Mouse (Mus musculus) lung, embryonic 14.5 days (tissue): ENCODE results near the gene Pnkp. TPM values are rescaled to one million over a fixed set of nuclear protein-coding genes. Genes with fewer than 3 reads are reported as not detected.
A peak's percentile ranks its signal among the peaks of the same experiment; 100 is the strongest.

Experiments used
- ATAC-seq: fragments of 200-750 bp; cut with Nextera tagmentation; 2 replicates; pipeline ENCODE4 v1.8.0; 2017; ENCODE audit warnings: mild to moderate bottlenecking, moderate TSS enrichment, moderate library complexity; ENCODE audit not compliant: insufficient read depth
- DNase-seq: peaks from one replicate; pipeline ENCODE4 v3.0.0-alpha.2; 2015
- H3K27ac ChIP-seq: fragments of 300-500 bp; sonication (generic); 2 replicates; pipeline ENCODE4 v1.5.1; 2014; ENCODE audit warnings: low read depth, mild to moderate bottlenecking, moderate library complexity
- H3K27me3 ChIP-seq: fragments of 300-500 bp; sonication (generic); 2 replicates; pipeline ENCODE4 v1.6.1; 2014; ENCODE audit warnings: low read length, control low read depth; ENCODE audit not compliant: insufficient read depth
- H3K36me3 ChIP-seq: fragments of 300-500 bp; sonication (generic); 2 replicates; pipeline ENCODE4 v1.6.1; 2014; ENCODE audit warnings: control low read depth; ENCODE audit not compliant: insufficient read depth
- H3K4me1 ChIP-seq: fragments of 300-500 bp; sonication (generic); 2 replicates; pipeline ENCODE4 v1.6.1; 2014; ENCODE audit warnings: antibody characterized with exemption, control low read depth; ENCODE audit not compliant: insufficient read depth
- H3K4me2 ChIP-seq: fragments of 300-500 bp; sonication (generic); 2 replicates; pipeline ENCODE4 v1.6.1; 2014; ENCODE audit warnings: mild to moderate bottlenecking
- H3K4me3 ChIP-seq: fragments of 300-500 bp; sonication (generic); 2 replicates; pipeline ENCODE4 v1.5.1; 2014; ENCODE audit warnings: low read depth, low read length
- H3K9ac ChIP-seq: fragments of 300-500 bp; sonication (generic); 2 replicates; pipeline ENCODE4 v1.6.1; 2014
- H3K9me3 ChIP-seq: fragments of 300-500 bp; sonication (generic); 2 replicates; pipeline ENCODE4 v1.6.1; 2016; ENCODE audit warnings: low read depth, low read length, control low read depth
- CTCF ChIP-seq: IDR thresholded peaks from 2 replicates; pipeline ENCODE4 v1.5.1; 2016; ENCODE audit warnings: antibody characterized with exemption, low read depth
- WGBS: fragments of 180-500 bp; shearing (Covaris S2); extraction: QIAGEN DNeasy Blood & Tissue Kit; methylation state at CpG from one replicate; pipeline ENCODE4 v1.1.7; 2014; 5-methylcytosine and 5-hydroxymethylcytosine counted together
- polyA plus RNA-seq: library from polyadenylated mRNA; unstranded; fragments of >200 nt; fragmentation: Nextera tagmentation; extraction: Ambion mirVana; gene quantifications from 2 replicates; pipeline ENCODE4 v1.2.1, GENCODE M21; 2014

Pnkp gene
- polyA plus RNA-seq, 1 experiment from 2014 or later = 30.7 TPM

GRCm38 (mm10) chr7:44839491-44840191 is 17.3 kb upstream of the Pnkp start:
- Histone ChIP-seq H3K27me3 (peaks cover 15% of the 10 kb centered on the region), H3K36me3 (peaks cover 40% of the 10 kb centered on the region), H3K27ac (no peak overlapping the region), H3K4me2 (peak overlapping the region; percentile 59), H3K4me1 (no peaks in the 10 kb centered on the region), H3K9ac (peak overlapping the region; percentile 27), H3K4me3 (peak overlapping the region; percentile 30), H3K9me3 (no peaks in the 10 kb centered on the region)
- no peak for TF ChIP-seq CTCF
- DNase-seq (peak; percentile 66), ATAC-seq (peak; percentile 58)
- WGBS = 1% methylated on average over 58 of the region's 58 CpGs

DNA sequence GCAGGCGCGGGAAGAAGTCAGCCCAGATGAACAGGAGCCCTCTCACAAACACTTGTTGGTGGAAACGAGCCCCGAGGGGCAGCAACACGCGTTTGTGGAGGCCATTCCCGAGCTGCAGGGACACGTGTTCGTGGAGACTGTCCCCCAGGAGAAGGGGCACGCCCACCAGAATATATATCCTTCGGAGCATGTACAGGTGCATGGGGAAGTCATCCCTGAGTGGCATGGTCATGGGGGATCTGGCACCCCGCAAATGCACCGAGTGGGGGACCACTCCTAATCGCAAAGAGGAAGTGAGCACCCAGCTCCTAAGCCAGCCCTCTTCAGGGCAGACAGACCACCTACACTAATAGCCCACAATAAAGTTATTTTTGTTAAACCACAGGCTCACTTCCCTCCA is 16.5 kb upstream of the Pnkp start:
- Histone ChIP-seq H3K27me3 (peaks cover 15% of the 10 kb centered on the region), H3K4me2 (peak overlapping the region; percentile 59; the same call in 1 of the 2 replicates), H3K4me1 (no peaks in the 10 kb centered on the region), H3K4me3 (no peak overlapping the region; the same call in 1 of the 2 replicates), H3K9ac (no peak overlapping the region), H3K27ac (no peak overlapping the region), H3K36me3 (peaks cover 47% of the 10 kb centered on the region), H3K9me3 (no peaks in the 10 kb centered on the region)
- ATAC-seq (no peak), DNase-seq (no peak)
- TF ChIP-seq CTCF = no peak
- 51% methylated on average over 14 of the region's 14 CpGs for WGBS

DNA sequence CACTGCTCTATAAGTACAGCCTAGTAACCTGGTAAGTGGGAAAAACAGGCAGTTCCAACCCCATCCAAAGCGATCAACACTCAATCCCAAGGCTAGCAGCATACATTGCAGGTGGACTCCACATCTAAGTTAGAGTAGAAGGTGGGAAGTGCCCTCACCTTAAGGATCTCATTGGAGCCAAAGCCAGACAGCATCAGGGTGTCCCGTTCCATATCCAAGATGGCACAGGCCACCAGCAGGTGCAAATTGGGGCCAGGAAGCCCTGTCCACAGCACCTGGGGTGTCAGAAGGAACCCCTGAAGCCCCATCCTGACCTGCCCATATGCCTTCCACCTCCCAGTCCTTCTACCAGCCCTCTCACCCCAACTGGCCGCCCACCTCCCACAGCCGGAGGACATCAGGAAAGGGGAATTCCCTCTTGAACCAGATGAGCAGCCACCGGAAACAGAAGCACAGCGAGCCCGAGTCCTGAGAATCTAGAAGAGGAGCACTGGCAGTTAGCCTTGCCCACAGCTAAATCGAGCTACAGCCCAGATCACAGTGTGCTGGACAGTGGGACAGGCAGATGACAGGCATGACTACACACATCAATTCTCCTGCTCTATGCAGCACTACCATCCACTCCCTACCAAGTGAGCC is 15.0 kb upstream of the Pnkp start:
- WGBS = 83% methylated on average over 8 of the region's 8 CpGs
- TF ChIP-seq CTCF = no peak
- Histone ChIP-seq H3K9me3 (no peaks in the 10 kb centered on the region), H3K9ac (no peak overlapping the region), H3K4me2 (no peak overlapping the region), H3K27me3 (peaks cover 15% of the 10 kb centered on the region), H3K4me3 (no peak overlapping the region), H3K27ac (no peak overlapping the region), H3K36me3 (peaks cover 62% of the 10 kb centered on the region), H3K4me1 (no peaks in the 10 kb centered on the region)
- DNase-seq (no peak), ATAC-seq (no peak)

- ATAC-seq (no peak), DNase-seq (no peak)
- WGBS = 90% methylated on average over 10 of the region's 10 CpGs
- Histone ChIP-seq H3K9me3 (no peaks in the 10 kb centered on the region), H3K9ac (no peak overlapping the region), H3K4me1 (peaks cover 7% of the 10 kb centered on the region; the same call in 1 of the 2 replicates), H3K27ac (no peak overlapping the region), H3K4me2 (no peak overlapping the region), H3K4me3 (no peak overlapping the region), H3K36me3 (peaks cover 62% of the 10 kb centered on the region), H3K27me3 (peaks cover 7% of the 10 kb centered on the region; the same call in 1 of the 2 replicates)
- no peak for TF ChIP-seq CTCF
Measured at GRCm38 (mm10) chr7:44845006-44845405, 11.9 kb upstream of the Pnkp start.

DNA sequence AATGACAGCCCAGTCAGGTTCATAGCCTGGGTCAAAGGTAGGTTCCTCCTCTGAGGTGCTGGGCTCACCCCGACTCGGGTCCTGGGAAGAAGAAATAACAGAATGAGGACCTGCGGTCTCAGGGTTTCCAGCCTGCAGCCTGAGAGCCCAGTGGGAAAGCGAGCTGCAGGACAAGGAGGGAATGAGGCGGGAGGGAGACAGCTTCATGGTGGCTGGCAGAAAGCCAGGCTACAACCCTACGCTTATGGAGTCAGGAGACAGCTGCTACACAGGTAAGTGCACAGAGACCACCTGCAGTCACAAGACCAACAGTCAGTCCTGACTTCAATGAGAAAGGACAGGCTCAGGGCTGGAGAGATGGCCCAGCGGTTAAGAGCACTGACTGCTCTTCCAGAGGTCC is 10.1 kb upstream of the Pnkp start:
- TF ChIP-seq CTCF = no peak
- no peak overlapping the region for H3K27ac ChIP-seq
- peaks cover 7% of the 10 kb centered on the region; the same call in 1 of the 2 replicates for H3K4me1 ChIP-seq
- H3K27me3 ChIP-seq = no peaks in the 10 kb centered on the region
- ATAC-seq (no peak), DNase-seq (no peak)
- no peak overlapping the region for H3K9ac ChIP-seq
- H3K4me3 ChIP-seq = no peak overlapping the region
- H3K9me3 ChIP-seq = no peaks in the 10 kb centered on the region
- WGBS = 91% methylated on average over 7 of the region's 7 CpGs
- H3K4me2 ChIP-seq = no peak overlapping the region
- H3K36me3 ChIP-seq = peaks cover 54% of the 10 kb centered on the region

GRCm38 (mm10) chr7:44847772-44848171 is 9.2 kb upstream of the Pnkp start:
- peak overlapping the region; percentile 43 for H3K9ac ChIP-seq
- no peaks in the 10 kb centered on the region for H3K9me3 ChIP-seq
- DNase-seq (no peak), ATAC-seq (no peak)
- H3K27ac ChIP-seq = peak overlapping the region; percentile 6; the same call in 1 of the 2 replicates
- 64% methylated on average over 5 of the region's 5 CpGs for WGBS
- H3K4me1 ChIP-seq = peaks cover 7% of the 10 kb centered on the region; the same call in 1 of the 2 replicates
- no peak for TF ChIP-seq CTCF
- peaks cover 54% of the 10 kb centered on the region for H3K36me3 ChIP-seq
- H3K27me3 ChIP-seq = no peaks in the 10 kb centered on the region
- H3K4me3 ChIP-seq = peak overlapping the region; percentile 83
- peak overlapping the region; percentile 76 for H3K4me2 ChIP-seq

DNA sequence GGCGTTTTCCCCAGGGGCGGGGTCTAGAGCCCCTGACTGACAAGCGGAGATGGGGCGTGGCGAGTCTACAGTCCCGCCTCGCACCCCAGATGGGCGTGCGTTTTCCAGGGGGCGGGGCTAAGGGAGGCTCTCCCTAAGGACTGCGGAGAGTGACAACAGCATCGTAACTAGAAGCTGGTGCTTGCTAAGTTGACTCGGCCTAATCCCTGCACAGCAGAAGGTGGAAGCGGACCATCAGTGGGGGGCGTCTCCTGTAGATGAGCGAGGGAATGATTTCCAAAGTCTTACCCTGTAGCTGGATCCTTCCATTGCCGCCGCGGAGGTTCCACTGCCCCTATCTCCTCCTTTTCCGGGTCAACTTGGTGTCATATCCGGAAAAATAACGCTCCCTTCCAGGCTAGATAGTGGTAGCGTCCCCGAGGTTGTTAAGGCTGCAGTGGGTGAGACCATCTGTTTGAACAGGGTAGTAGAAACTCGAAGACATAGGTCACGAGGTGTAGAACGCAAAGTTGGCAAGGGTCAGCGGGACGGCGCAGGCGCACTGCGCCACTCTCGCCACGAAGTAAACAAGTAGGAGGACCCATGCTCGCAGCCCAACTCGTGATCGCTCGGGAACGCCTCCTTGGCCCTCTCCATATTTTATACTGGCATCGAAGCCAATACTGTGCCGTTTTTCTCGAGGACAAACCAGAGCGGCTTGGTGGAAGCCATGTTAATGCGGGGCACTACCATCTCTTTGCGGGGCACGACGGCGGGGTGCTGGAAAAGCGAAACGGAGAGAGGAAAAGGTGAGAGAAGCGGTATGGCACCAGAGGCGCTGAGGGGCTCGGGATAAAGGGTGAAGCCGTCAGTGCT is 8.2 kb upstream of the Pnkp start, which contains the start of the genes Akt1s1 and Tbc1d17:
Akt1s1 (plus strand) TSS at position 431 of the 855 bp plus-strand sequence.
Tbc1d17 (minus strand) TSS at position 519 of the 855 bp plus-strand sequence.
- Histone ChIP-seq H3K9me3 (no peaks in the 10 kb centered on the region), H3K27ac (peak within 1 kb of the TSS; percentile 98), H3K36me3 (peaks cover 53% of the 10 kb centered on the region), H3K4me2 (peak within 1 kb of the TSS; percentile 76), H3K4me1 (peaks cover 12% of the 10 kb centered on the region), H3K4me3 (peak within 1 kb of the TSS; percentile 83), H3K27me3 (no peaks in the 10 kb centered on the region), H3K9ac (peak within 1 kb of the TSS; percentile 84)
- ATAC-seq = peak; percentile 84
- peak; percentile 99 for DNase-seq
- WGBS = under 1% methylated on average over 54 of the region's 54 CpGs
- TF ChIP-seq CTCF = no peak
